Mouse (Mus musculus) megakaryocyte, adult 5-6 weeks (primary cell): Measurements from ENCODE around the gene Ube2z. TPM values are rescaled to one million over a fixed set of nuclear protein-coding genes. Genes with fewer than 3 reads are reported as not detected.

Experiments used
- ATAC-seq: 2 replicates; pipeline ENCODE4 v1.8.0; 2016; ENCODE audit warnings: mild to moderate bottlenecking, inconsistent platforms; ENCODE audit not compliant: poor library complexity, severe bottlenecking
- total RNA-seq, 2 experiments: library from RNA; stranded (forward) in 1 of 2; stranded (reverse) in 1 of 2; fragments of 153-499, 151-499 nt in 1 of 2; fragments of 221-1000, 200-1000 nt in 1 of 2; gene quantifications; 2 replicates each; pipeline versions ENCODE4 v1.2.3 to v1.2.4; 2015 to 2017

The Ube2z gene
- total RNA-seq, 2 experiments from 2014 or later: 20.8 to 22.8 TPM

DNA sequence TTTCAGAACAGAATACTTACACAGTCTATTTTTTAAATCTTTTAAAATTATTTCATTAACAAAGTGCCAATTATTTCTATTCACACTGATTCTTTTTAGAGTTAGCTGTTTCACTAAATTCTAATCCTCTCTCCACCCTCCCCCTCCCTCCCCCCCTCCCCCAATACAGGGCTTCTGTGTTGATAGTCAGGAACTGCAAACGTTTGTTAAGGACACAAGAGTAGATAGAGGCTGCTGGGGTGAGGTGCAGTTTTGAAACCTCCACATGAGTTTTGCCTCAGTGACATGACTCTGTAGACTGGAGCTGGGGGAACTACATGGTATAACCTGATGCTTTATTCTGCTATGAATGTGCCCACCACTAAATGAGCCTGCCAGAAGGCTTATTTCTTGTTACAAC is 56.4 kb downstream of the Ube2z start:
- ATAC-seq: no peak

DNA sequence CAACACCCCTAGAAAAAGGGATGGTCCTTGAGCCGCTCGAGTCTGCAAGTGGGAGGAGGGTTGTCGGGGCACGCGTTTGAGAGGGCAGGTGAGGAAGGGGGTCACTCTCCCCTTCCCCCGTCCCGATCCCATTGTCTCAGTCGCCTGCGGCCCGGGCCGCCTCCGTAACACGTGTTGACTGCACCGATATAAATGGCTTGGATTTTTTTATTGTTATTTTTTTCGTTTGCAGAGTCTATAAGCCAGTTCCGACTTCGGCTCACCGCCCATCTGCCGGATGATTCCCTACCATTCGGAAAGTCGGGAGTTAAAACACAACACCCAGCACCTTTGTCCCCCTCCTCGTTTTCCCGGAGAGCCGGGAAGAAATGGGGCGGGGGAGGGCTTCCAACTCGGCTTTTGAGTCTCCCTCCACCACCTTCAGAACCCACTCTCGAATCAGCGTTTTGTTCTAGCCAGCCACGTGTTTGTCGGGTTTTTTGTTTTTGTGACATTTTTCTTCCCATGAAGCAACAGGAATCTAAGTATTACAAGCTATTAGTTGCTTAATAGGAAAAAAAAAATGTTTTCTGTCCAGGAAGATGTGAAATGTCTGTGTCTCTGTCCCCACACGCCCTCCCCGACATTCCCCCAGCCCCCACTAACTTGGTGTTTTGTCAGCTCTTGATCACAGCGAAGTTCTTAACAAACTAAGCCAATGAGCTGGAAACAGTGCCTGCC is 57.5 kb downstream of the Ube2z start:
- no peak for ATAC-seq

DNA sequence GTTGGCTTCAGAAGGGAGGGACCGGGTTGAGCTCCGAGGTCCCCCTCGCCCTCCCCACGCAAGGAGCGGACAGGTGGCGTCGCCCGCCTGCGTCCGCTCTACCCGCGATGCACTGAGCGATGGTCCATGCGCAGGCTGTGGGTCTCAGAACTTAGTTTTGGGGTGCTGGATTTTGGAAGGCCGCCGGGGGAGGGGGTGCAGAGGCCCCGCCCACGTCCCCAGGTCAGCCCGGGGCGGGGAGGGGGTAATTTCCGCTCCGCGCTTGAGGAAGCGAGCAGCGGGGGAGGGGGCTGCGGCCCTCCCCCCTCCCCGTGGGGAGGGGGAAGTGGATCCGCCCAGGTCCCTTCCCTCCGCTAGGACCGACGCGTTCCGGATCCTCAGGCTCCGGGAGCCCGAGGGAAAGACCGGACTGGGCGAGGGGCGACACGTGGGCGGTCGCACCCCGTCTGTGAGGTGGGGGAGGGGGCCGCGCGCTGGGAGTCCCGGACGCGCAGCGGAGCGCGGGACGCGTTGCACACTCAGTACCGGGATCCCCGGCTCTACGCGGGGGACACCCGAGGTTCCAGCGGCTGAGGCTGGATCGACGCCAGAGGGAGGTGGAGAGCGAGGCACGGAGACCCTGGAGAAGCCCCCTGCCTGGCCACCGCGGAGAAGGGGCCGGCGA is 58.2 kb downstream of the Ube2z start:
- ATAC-seq: no peak

DNA sequence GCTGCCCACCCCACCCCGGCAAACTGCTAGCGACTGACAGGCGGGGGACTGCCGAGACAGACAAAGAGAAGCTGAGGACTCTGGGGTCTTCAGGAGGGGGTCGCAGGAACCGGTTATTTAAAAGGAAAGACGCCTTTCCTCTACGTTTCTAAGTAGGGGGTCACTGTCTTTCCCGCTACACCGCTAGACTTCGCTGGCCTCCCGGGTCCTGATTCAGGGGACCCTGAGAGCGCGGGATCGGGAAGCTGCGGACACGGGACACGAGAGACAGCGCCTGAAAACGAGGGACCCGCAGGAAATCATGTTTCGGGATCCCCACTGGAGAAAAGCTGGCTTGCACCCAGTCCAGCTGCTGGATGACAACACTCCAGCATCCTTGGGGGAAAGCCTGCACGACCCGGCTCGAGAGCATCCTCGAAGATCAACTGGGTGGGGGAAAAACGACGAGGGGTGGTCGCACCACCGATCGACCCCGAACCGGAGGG is 58.8 kb downstream of the Ube2z start:
- no peak for ATAC-seq

DNA sequence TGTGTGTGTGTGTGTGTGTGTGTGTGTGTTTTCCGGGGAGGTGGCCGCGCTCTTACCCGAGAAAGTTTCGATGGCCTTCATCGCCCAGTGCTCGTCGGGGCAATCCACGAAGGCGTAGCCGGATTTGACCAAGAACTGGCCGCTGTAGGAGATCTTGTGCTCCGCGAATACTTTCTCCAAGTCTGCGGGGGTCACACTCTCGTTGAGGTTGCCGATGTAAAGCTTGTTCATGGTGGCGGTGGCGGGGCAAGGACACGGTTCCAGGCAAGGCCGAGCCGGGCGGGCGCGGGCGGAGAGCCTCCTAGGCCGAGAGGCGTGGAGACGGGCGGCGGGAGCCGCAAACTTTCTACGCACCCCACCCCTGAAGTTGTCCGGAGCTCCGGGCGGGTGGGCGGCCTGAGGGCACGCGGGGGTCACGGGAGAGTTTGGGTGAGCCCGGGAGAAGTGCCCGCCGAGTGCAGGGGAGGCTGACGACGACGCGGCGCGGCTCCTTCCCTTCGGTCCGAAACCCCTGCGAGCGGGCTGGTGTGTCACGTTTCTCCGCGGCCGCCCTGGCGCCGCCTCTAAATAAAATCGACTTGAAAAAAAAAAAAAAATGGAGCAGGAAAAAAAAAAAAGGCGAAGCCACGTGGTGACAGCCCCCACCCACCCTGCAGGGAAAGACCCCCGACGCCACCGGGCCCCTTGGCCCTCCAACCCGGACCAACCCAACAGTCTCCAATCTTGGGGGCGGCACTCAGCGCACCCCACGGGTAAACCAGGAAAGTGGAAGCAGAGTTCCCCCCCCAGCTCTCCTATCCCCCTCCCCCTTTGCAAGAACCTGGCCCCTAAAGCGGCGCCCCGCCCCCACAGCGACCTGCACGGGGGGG is 59.6 kb downstream of the Ube2z start, which contains the start of gene Igf2bp1:
Igf2bp1 (minus strand) TSS at position 538 of the 869 bp plus-strand sequence.
- no peak for ATAC-seq

DNA sequence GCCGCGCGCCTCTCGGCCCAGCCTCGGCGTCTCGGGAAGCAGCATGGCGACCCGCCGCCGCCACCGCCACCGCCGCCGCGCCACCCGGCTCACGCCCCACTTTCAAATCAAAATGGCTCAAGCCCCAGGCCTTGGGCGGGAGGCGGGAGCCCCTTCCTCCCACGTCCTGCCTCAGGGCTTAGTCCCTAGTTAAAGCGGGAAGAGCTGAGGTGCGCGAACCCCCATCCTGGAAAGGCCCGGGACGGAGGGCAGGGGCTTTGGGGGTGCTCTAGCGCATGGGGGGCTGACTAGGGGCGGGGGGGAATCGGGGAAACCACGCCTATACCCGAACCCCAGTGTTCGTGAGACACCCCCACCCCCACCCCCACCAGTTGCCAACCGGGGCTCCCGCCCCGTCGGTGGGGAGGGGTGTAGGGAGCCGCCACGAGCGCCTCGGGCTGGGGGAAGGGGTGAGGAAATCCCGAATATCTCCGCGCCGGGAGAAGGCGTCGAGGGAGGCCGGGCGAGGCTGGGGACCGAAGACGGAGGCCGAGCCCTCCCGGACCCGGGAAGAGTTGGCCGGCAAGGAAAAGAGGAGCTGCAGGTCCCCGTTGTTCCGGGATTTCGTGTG is 60.3 kb downstream of the Ube2z start:
- ATAC-seq: no peak

DNA sequence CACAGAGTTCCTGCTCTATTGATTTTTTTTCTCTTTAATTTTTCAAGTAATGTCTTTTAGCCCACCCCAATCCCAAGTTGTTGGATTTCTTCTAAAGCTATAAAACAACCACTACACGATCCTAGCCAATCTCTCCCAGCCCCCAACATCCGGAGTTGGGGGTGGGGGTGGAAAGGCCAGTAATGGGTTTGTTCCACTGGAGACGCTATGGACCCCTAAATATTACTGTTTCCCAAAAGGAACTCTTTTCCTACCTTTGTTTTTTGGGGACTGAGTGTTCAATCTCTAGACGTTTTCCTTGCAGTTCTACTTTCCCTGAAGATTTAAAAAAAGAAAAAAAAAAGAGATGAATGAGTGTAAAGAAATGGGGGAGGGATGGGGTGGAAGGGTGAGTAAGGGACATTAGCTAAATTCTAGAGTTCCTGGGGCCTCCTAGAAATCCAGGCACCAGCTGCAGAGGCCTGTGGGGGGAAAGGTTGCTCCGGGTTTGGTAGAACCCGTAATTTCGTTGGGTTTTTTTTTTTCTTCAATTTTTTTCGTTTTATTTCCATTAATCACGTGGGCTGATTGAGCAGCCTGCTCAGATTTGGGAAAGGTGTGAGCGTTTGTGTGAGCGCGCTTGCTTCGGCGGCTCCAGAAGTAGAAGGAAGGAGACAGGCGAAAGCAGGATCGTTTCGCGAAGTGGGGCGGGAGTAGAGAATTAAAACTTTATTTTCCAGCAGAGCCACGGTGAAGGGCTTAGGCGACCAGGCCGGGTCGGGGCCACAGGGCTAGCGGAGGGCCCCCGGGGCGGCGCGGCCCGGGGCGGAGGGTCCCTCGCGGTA is 61.0 kb downstream of the Ube2z start:
- no peak for ATAC-seq

DNA sequence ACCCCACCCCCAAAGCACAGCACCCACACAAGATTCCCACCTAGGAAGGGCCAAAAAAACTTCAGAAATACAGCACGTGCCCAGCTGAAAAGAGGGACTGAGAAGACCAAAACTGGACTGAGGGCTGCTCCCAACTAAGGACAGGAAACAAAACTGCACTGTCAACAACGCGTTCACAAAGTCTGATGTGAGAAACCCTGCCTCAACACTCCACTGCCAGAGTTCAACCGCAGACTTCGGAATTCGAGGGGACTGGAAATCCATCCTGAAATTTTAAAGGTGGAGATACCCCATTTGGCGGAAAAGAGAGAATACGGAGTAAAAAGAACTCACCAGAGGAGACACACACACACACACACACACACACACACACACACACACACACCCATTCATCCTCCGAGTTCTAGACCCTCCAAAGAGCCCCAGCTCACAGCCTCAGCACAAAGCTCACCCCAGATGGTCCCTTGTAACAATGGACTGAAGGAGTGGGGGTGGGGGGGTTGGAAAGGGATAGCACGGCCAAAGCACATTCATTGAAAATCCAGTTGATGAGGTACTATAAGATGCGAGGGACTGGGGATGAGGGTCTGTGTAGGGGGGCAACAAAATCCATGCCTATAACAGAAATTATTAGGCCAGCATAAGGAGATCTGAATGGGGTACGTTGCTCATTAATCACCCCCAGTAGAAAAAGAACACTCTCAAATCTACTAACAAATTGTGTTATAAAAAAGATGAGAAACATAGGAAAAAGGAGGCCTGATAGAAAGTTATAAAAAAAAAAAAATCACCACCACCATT is 61.9 kb downstream of the Ube2z start:
- ATAC-seq: no peak

Other genes with a start within 250 kb of the Ube2z start
- 12.6 and 17.3 TPM in 2 replicates for gene Phospho1, start 240.9 kb downstream of the Ube2z start, total RNA-seq (2015)
- gene Phospho1, start 240.9 kb downstream of the Ube2z start, total RNA-seq (2017): 2.3 TPM in 1 of 2 replicates, not detected in the other
- 92.0 and 95.7 TPM in 2 replicates for gene Gngt2, start 228.2 kb downstream of the Ube2z start, total RNA-seq (2015)
- gene Gngt2, start 228.2 kb downstream of the Ube2z start, total RNA-seq (2017): 64.0 and 66.6 TPM in 2 replicates
- gene Abi3, start 222.9 kb downstream of the Ube2z start, total RNA-seq (2015): 14.7 and 19.8 TPM in 2 replicates
- gene Abi3, start 222.9 kb downstream of the Ube2z start, total RNA-seq (2017): 13.7 and 20.0 TPM in 2 replicates
- gene B4galnt2, start 150.5 kb downstream of the Ube2z start, total RNA-seq (2015): not detected in 2 replicates
- not detected in 2 replicates for gene B4galnt2, start 150.5 kb downstream of the Ube2z start, total RNA-seq (2017)
- gene Igf2bp1, start 59.4 kb downstream of the Ube2z start, total RNA-seq (2015): not detected in 2 replicates
- not detected in 2 replicates for gene Igf2bp1, start 59.4 kb downstream of the Ube2z start, total RNA-seq (2017)
- not detected in 2 replicates for gene Gip, start 40.8 kb downstream of the Ube2z start, total RNA-seq (2015)
- gene Gip, start 40.8 kb downstream of the Ube2z start, total RNA-seq (2017): not detected in 2 replicates
- gene Snf8, start 30.5 kb downstream of the Ube2z start, total RNA-seq (2015): 80.1 and 93.3 TPM in 2 replicates
- gene Snf8, start 30.5 kb downstream of the Ube2z start, total RNA-seq (2017): 47.6 and 59.8 TPM in 2 replicates
- 192 and 203 TPM in 2 replicates for gene Atp5g1, start 10.3 kb upstream of the Ube2z start, total RNA-seq (2015)
- gene Atp5g1, start 10.3 kb upstream of the Ube2z start, total RNA-seq (2017): 24.3 and 35.9 TPM in 2 replicates
- gene Calcoco2, start 46.6 kb upstream of the Ube2z start, total RNA-seq (2015): not detected in 2 replicates
- not detected in 2 replicates for gene Calcoco2, start 46.6 kb upstream of the Ube2z start, total RNA-seq (2017)
- gene Ttll6, start 68.4 kb upstream of the Ube2z start, total RNA-seq (2015): not detected in 2 replicates
- not detected in 2 replicates for gene Ttll6, start 68.4 kb upstream of the Ube2z start, total RNA-seq (2017)
- not detected in 2 replicates for gene Hoxb13, start 128.9 kb upstream of the Ube2z start, total RNA-seq (2015)
- gene Hoxb13, start 128.9 kb upstream of the Ube2z start, total RNA-seq (2017): not detected in 2 replicates
- gene Hoxb9, start 206.1 kb upstream of the Ube2z start, total RNA-seq (2015): not detected in 2 replicates
- gene Hoxb9, start 206.1 kb upstream of the Ube2z start, total RNA-seq (2017): not detected in 2 replicates
- gene Hoxb8, start 216.5 kb upstream of the Ube2z start, total RNA-seq (2015): not detected in 2 replicates
- not detected in 2 replicates for gene Hoxb8, start 216.5 kb upstream of the Ube2z start, total RNA-seq (2017)
- 0.11 TPM in 1 of 2 replicates, not detected in the other for gene Hoxb7, start 221.2 kb upstream of the Ube2z start, total RNA-seq (2015)
- not detected in 2 replicates for gene Hoxb7, start 221.2 kb upstream of the Ube2z start, total RNA-seq (2017)
- not detected in 2 replicates for gene Hoxb6, start 227.1 kb upstream of the Ube2z start, total RNA-seq (2015)
- gene Hoxb6, start 227.1 kb upstream of the Ube2z start, total RNA-seq (2017): not detected in 2 replicates
- gene Hoxb5, start 237.9 kb upstream of the Ube2z start, total RNA-seq (2015): not detected in 2 replicates
- gene Hoxb5, start 237.9 kb upstream of the Ube2z start, total RNA-seq (2017): not detected in 2 replicates